Mouse (Mus musculus) ZHBTc4 (cell line): ENCODE measurements around the gene Egfr.
A peak's percentile ranks its signal among the peaks of the same experiment; 100 is the strongest.

Source experiments
- DNase-seq: peaks from one replicate; pipeline ENCODE4 v3.0.0-alpha.2; 2011; ENCODE audit warnings: low read depth, low spot score

Egfr gene

DNA sequence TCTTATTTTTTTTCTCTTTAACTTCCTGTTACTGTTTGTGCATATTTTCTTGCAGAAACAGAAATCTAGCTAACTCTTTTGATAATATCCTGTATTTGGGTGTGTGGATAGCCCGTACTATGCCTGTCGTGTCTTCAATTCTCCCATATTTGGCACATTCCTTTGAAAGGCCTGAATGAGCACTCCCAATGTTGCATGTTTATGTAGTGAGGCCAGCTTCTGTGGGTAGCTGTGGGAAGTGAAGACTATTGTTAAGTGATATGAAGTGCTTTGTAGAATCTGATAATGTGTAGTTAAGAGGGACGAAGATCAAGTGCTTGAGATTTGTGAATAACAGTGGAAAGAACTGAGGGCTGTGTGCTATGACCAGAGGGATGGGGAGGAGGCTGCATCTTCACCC lies 77.5 kb downstream of the Egfr start:
- no peak for DNase-seq

DNA sequence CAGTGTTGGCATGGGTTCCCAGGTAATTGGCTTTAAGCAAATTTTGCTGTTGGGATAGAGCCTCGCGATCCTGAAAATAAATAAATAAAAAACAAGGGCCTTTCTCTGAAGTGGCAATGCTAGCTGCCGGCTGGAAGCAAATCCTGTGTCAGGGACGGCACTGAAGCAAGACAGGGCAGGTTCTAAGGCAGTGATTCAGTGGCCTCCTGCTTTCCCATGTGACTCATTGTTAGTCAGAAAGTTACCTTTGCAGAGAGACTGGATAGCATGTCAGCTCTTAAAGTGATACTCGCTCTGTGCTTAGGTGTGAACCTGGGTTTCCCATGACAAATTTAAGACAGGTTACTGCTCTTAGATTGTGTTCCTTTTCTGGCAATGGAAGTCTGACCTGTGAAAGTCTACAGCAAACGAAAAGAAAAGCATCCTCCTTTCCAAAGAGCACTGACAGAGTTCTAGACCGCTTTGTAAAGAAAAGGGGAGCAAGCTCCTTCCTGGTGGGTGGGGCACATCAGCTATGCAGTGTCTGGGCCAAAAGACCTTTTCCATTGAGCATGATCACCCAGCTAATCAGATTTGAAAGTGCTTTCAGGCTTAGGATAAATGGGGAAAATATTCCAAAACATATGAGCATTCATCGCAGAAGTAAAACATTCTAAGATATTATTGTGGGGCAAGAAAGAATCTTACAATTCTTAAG lies 78.7 kb downstream of the Egfr start:
- peak; percentile 11 for DNase-seq

DNA sequence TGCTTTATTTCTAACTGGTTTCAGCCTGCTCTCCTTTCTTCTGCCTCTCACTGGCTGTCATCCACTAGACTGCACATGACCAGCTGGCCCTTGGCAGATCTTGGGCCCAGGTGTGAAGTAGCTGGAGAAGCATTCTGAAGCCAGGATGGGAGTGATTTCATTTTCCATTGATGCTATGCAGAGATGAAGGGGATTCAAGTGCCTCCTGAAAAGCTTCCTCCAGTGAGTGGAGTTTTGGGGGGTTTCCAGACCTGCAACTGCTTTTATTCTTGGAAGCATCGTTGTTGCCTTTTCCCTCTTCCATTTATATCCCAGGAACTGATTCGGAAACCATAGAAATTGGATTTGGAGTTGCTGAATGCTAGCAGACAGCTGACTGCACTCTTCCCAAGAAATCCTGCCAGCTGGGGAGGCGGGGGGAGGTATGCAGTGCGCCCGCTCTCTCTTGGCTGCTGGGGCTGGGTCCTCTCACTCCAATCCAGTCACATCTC lies 80.0 kb downstream of the Egfr start:
- no peak for DNase-seq

DNA sequence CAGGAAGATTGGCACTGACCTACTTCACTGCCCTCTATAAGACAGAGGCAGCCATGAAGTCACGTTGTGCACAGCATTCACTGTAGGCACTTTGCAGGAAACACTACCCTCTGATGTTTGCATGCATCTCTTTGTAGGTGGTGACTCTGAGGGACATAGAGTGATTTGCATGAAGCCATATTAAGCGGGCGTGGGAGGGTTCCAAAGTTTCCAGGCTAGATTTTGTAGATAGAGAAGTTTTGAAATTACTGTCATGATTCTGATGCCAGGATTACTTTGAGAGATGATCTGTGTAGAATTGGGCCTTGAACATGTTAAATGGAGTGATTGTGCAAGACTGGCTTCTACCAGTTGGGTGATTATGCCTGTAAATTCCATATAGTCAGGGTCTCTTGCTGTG lies 86.8 kb downstream of the Egfr start:
- no peak for DNase-seq

DNA sequence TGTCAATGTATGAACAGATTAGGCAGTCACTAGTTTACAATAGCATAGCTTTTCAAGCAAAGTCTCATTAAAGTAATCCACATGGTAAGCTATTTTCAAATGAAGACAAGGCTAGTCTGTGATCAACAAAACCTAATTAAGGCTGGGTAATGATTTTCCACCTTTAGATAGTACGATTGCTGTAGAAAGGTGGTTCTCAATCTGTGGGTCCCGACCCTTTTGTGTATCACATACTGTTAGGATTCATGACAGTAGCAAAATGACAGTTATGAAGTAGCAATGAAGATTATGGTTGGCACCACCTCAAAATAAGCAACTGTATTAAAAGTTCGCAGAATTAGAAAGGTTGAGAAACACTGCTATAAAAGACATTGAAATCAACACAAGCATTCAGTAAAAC lies 90.9 kb downstream of the Egfr start:
- no peak for DNase-seq

DNA sequence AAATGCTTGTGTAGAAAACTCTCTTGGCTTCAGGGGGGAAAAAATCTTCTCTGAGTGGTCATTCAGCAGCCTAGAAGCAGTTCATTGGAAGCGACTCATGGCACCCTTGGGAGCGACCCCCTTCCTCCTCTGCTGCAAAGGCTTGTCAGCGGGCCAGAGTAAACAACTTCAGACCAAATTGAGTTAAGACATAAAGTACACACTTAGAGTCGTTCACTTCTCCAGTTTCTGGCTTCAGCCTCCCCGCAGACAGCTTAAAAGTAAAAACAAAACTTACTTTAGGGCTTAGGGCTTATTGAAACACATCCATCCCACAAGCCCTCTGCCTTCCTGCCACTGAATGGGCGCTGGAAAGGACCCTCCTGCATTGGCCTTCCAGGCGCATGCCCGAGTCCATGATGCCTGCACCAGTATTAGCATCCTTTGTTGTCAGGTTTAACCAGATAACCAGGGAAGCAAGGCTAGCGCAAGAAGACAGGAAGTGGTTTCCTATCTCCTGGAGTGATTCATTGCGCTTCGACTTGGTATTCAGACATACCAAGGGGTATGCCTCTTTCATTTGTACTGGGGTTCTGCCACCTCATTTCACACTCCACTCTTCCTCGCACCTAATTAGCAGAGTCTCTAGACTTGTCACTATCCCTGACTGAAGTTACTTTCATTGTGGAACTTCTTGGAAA lies 92.0 kb downstream of the Egfr start:
- no peak for DNase-seq

DNA sequence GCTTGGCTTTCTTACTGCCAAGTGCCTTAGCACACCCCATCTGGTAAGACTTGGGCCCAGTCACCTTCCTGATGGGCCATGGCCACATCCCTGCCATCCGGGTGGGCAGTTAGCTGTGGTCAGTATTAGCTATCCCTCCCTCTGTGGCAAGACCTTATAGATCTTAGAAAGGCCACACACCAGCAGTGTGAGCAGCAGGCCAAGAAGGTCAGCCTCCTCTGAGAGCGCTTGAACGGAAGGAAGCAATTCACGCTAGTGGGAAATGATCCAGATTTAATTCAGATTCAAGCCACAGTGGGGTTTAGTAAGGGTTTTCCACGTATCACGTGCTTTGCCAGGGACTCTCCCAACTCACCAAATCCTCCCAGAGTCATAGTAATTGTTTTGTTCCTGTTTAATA lies 96.9 kb downstream of the Egfr start:
- no peak for DNase-seq

DNA sequence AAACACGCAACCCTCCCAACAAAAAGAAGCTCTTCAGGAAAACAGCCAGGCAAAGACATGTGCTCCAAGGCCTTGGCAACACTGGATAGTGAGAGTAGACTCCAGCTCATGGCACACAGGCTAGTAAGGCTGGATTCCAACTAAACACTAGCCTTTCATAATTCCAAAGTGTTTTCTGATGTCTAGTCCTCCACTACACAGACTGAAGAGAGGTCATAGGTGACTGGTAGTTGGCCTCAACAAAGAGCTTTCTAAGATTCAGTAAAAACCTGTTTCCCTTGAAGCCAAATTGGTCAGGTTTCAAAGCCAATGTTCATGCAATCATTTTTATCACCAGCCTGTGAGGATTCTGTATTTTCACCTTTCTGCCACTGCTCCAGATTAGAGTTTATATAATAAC lies 99.4 kb downstream of the Egfr start:
- no peak for DNase-seq

DNA sequence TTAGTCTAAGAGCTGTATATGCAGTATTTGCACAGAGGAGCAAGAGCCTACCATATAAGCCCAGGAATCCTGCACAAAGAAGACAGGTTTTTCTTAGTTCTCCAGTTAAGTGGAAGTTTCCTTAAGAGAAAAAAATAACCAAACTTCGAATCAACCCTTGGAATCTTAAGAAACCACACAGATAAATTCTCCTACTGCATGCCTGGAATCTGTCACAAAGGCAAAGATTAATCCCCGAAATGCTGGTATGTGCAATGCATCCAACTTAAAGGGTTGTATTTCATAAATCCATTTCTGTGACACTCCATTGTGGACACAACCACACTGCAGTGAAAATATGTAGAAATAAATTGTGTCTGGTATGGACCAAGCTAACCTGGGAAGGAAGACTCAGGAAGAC lies 102.1 kb downstream of the Egfr start:
- no peak for DNase-seq

DNA sequence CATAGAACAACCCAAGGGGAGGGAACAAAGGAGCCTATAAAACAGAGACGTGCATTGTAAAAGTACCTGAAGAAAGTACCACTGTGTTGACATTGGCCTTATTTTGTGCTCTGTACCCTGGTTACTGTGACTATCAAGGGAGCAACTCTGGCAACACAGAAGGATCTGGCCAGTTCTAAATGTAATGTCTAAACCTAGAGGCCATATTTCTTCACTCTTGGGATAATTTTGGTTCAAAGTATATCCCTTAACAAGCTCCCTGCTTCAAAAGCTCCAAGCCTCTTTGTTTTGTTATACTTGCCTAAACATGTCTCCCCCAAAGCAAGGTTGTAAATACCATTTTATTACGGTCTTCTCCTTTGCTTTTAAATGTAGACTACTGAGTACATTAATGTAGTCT lies 105.3 kb downstream of the Egfr start:
- no peak for DNase-seq

DNA sequence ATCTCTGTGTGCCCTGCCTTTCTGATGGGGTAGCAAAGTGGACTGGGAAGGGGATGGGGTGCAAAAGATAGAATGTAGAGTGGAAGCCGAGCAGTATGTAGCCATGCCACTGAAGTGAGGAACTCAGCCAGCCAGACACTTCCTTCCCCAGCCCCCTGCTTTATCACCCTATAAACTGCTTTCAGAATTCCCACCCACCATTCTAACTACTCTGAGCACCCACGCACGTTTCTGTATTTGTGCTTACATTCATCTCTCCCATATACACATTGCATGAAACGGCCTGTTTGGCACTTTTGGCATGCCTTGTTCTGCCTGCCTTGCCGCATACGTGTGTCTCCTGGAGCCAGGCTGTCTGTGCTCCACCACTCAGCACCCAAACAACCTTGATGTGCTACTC lies 109.0 kb downstream of the Egfr start:
- DNase-seq = no peak

DNA sequence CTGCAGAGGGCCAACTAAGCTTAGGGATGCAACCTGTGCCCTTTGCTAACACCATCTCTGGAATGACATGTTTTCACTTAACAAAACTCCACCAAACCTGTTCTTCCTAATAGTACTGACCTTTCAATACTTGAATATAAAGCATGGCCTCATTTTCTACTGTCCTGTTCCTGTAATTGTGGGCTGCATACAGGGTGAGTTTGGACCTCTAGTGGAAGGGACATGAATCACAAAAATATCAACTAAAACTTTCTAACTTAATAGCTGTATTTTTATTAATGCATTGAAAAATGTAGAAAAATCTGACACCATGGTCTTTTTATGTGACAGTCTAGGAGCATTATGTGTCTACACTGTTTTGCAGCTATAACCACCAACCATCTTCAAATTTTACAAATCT lies 111.5 kb downstream of the Egfr start:
- no peak for DNase-seq

DNA sequence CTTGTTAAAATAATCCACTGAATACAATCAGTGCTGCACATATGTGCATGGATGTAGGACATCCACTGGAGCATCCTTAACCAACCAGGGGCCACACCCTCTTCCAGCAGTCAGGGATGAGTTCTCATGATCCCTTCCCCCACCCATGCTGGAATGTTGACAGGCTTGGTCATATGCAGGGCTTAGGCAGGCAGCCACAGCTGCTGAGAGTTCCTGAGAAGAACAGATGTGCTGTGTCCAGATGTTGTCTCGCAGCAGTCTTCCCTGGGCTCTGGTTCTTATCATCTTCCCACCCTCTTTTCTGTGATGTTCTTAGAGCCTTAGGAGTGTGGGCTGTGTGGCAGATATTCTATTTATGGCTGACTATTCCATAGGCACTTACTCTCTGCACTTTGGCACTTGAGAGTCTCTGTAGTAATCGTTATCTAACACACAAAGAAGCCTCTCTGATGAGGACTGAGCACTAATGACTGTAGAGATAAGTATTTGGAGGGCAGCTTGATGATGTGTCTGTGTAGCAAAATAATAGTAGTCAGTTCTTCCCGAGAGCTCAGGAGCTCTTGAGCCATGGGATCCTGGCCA lies 113.1 kb downstream of the Egfr start:
- peak; percentile 7 for DNase-seq

DNA sequence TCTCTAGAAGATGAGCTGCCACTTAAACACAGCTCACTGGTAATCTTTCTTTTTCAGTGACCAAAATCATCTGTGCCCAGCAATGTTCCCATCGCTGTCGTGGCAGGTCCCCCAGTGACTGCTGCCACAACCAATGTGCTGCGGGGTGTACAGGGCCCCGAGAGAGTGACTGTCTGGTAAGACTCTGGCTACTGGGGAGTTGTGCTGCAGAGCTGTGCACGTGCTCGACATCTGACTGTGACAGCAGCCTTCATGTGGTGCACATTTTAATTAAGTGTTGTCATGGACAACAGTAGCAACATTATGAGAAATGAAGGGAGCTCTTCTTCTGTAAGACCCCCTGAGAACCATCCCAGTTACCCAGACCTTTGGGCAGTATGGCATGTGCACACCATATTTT lies 116.0 kb downstream of the Egfr start:
- DNase-seq = no peak

DNA sequence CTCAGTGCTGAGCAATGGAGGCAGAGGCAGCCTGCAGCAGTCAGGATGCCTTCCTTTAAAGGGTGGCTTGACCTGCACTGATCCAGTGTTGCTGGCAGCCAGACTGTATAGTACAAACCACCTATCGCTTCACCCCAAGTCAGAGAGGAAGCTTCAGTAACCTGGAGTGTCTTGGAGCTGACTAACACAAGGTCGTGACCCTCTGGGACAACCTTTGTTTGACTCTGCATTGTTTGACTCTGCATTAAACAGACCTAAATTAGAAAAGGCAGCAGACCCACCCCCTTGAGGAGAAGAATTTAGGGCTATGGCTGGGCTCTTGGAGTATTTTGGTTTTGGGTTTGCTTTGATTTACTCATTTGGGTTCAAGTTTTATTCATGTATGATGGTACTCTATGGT lies 117.5 kb downstream of the Egfr start:
- peak; percentile 50 for DNase-seq

DNA sequence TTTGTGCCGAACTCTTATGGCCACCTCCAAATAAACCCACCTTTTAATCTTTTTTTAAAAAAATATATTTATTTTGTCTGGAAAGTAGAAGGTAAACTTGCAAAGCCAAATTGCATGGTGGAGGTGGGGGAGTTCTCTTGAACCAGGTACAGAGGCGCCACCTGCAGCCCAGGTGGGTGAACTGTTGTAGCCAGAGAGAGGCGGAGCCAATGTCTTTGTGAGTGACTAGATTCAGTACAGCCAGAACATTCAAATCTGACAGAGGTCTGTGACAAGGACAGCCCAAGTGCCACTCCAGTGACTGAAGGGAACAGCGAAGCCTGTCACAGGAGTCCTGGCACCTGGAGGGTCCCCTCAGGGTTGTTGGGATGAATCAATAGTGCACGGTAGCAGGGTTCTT lies 119.1 kb downstream of the Egfr start:
- peak; percentile 80 for DNase-seq

DNA sequence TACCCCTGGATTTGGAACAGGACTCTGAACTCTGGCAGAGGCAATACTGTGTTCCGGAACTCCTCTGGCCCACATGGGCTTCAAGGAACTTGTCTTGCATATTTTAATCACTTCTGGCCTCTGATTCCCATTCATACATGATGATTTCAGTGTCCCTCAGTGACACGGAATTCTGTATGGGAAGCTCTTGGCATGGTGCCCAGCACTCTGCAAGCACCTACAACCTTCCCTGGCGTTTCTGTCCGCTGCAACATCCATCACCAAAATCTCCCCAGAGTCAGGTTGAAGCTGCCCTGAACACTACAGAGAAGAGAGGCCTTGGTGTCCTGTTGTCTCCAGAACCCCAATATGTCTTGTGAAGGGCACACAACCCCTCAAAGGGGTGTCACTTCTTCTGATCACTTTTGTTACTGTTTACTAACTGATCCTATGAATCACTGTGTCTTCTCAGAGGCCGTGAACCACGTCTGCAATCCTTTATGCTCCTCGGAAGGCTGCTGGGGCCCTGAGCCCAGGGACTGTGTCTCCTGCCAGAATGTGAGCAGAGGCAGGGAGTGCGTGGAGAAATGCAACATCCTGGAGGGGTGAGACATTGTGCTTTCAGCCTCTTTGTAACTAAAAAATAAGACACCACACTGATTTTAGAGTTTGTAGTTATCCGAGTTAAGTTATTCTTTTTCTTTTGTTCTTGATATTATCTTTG lies 125.8 kb downstream of the Egfr start:
- DNase-seq = no peak

DNA sequence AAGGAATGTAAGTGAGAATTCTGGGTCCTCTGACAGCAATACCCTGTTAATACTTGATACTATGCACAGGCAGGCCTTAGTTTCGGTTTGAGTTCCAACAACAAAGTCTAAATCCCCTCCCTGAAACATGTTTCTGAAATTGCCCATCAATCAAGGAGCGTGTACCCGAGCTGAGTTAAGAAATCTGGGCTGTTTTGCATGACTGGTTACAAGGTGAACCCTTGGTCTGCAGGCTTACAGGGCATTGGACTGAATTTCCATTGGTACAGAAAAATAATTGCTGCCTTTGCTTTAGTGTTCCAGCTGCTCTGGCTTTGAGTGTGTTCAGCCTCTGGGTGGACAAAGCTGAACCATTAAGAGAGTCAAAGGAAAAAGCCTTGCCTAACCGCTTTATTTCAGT lies 129.9 kb downstream of the Egfr start:
- DNase-seq = no peak

DNA sequence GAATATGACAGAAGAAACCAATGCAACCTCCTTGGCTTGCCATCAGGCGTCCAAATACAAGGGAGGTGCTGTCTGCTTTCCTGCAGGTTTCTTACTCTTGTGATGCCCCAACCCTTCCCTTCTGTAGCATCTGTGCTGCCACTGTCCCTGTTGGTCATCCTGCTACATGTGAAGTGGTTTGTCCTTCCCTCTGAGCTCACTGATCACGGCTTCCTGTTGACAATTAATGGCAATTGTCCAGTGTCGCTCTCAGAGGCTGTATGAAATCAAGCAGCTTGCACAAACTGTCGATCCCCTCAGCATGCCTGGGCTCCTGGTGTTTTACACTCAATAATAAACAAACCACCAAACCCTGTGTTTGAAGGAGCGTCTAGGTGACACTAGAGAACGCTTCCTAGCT lies 134.1 kb downstream of the Egfr start:
- no peak for DNase-seq

DNA sequence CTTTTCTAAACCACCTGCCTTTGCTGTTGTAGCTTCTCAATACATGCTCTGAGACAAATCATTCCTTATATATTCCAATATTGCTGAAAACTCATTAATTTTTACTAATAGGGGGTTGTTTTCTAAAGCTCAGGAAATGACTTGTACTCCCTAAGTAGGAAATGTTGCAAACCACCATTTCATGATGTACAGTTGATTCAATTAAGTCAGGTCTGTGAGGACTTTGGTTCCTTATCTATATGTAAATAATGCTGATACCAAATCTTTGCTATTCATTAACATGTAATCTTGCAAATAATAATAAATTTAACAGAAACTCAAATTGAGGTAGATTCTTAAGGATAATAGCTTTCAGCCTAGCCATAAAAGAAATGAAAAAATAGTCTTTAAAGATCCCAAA lies 136.1 kb downstream of the Egfr start:
- no peak for DNase-seq

DNA sequence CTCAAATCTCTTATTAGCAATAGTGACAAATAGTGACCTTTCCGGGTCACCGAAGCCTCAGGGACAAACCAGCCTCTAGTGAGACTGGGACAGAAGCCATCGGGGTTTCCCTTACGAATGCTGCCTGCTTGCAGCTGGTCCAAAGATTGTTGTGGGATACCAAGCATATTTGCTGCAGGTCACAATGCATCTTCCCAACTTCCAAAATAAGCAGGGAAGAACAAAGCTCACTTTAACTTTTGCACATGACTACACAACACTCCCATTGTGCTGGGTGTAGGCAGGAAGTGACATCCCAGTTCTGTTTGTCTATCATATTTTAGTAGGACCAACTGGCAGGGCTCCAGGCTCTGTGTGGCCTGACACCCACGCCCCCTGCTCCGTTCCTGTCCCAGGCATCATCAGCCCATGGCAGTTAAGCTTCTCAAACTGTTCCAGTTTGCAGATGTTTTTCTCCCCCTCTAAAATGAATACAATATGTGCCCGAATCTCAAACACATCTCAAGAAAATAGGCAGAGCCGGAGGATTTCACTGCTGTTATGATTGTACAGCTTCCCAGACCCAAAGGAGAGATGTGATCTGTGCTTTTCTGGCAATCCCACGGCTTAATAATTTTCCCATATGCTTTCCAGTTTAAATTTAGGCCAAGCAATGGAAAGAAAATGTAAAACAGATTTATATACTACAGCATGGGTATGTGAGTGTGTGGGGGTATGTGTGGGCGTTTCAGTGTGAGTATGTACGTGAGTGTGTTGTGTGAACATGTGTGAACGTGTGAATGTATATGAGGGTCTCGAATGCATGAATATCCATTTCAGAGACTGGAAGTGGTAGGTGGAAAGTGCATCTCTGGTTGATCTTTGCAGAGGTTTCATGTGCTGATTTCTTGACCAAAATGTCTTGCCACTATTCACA lies 143.7 kb downstream of the Egfr start:
- DNase-seq = no peak
